Mouse (Mus musculus): Measurements from ENCODE around the gene Cyp4f18.
"Not testable (repeated sequence)": the region's sequence is repeated elsewhere in the genome, so short reads cannot be mapped to it uniquely, and the experiment has no call there.

The Cyp4f18 gene

GRCm38 (mm10) chr8:72009473-72009872, at the start of gene Cyp4f18:
TSS of gene Cyp4f18 (minus strand) at chr8:72009626.
- DNase-seq (ENCODE audit: low spot score in 2 of 2), result no peak

- not testable (repeated sequence) for DNase-seq (ENCODE audit: low spot score in 2 of 2)
Observed at GRCm38 (mm10) chr8:72057643-72058042, 48.2 kb upstream of the Cyp4f18 start.

- DNase-seq (ENCODE audit: low spot score in 2 of 2), result not testable (repeated sequence)
Observed at GRCm38 (mm10) chr8:72054633-72055032, 45.2 kb upstream of the Cyp4f18 start.

GRCm38 (mm10) chr8:72042493-72042892, 33.1 kb upstream of the Cyp4f18 start:
- DNase-seq (ENCODE audit: low spot score in 2 of 2), result no peak

GRCm38 (mm10) chr8:72040918-72041317, 31.5 kb upstream of the Cyp4f18 start, which contains the start of gene Olfr372:
TSS of gene Olfr372 (plus strand) at chr8:72041218.
- not testable (repeated sequence) for DNase-seq (ENCODE audit: low spot score in 2 of 2)

GRCm38 (mm10) chr8:72032926-72033325, 23.5 kb upstream of the Cyp4f18 start:
- peak in 1 of 2 experiments; percentile 68 for DNase-seq (ENCODE audit: low spot score in 2 of 2)

- DNase-seq (ENCODE audit: low spot score in 2 of 2), result peak in 1 of 2 experiments; percentile 52
Observed at GRCm38 (mm10) chr8:72024886-72025285, 15.5 kb upstream of the Cyp4f18 start.

- DNase-seq (ENCODE audit: low spot score in 2 of 2), result no peak
Observed at GRCm38 (mm10) chr8:72019816-72020215, 10.4 kb upstream of the Cyp4f18 start.

GRCm38 (mm10) chr8:72019022-72019421, 9.6 kb upstream of the Cyp4f18 start:
- DNase-seq (ENCODE audit: low spot score in 2 of 2), result not testable (repeated sequence)

GRCm38 (mm10) chr8:72018141-72018540, 8.7 kb upstream of the Cyp4f18 start:
- DNase-seq (ENCODE audit: low spot score in 2 of 2), result peak in 1 of 2 experiments; percentile 7

GRCm38 (mm10) chr8:72017339-72017738, 7.9 kb upstream of the Cyp4f18 start:
- DNase-seq (ENCODE audit: low spot score in 2 of 2), result not testable (repeated sequence)

- not testable (repeated sequence) for DNase-seq (ENCODE audit: low spot score in 2 of 2)
Observed at GRCm38 (mm10) chr8:72013506-72014228, 4.2 kb upstream of the Cyp4f18 start.

GRCm38 (mm10) chr8:72008134-72008641, 1.2 kb downstream of the Cyp4f18 start:
- DNase-seq (ENCODE audit: low spot score in 2 of 2), result no peak

GRCm38 (mm10) chr8:72006763-72007162, 2.7 kb downstream of the Cyp4f18 start:
- DNase-seq (ENCODE audit: low spot score in 2 of 2), result no peak

GRCm38 (mm10) chr8:72005912-72006311, 3.5 kb downstream of the Cyp4f18 start:
- DNase-seq (ENCODE audit: low spot score in 2 of 2), result no peak

- no peak for DNase-seq (ENCODE audit: low spot score in 2 of 2)
Observed at GRCm38 (mm10) chr8:72002942-72003341, 6.5 kb downstream of the Cyp4f18 start.

GRCm38 (mm10) chr8:72000223-72000622, 9.2 kb downstream of the Cyp4f18 start:
- no peak for DNase-seq (ENCODE audit: low spot score in 2 of 2)

- no peak for DNase-seq (ENCODE audit: low spot score in 2 of 2)
Observed at GRCm38 (mm10) chr8:71999434-71999833, 10.0 kb downstream of the Cyp4f18 start.

- DNase-seq (ENCODE audit: low spot score in 2 of 2), result no peak
Observed at GRCm38 (mm10) chr8:71988867-71989599, 20.4 kb downstream of the Cyp4f18 start.

GRCm38 (mm10) chr8:71988110-71988866, 21.1 kb downstream of the Cyp4f18 start:
- peak; percentile 50 to 81 for DNase-seq (ENCODE audit: low spot score in 2 of 2)

- no peak for DNase-seq (ENCODE audit: low spot score in 2 of 2)
Observed at GRCm38 (mm10) chr8:71984601-71985000, 24.8 kb downstream of the Cyp4f18 start.

GRCm38 (mm10) chr8:71981456-71981855, 28.0 kb downstream of the Cyp4f18 start:
- DNase-seq (ENCODE audit: low spot score in 2 of 2), result no peak
